Mouse (Mus musculus): Measurements from ENCODE around the gene Ryr3. TPM values are rescaled to one million over a fixed set of nuclear protein-coding genes. Genes with fewer than 3 reads are reported as not detected.
A peak's percentile ranks its signal among the peaks of the same experiment; 100 is the strongest.

Ryr3 gene
- total RNA-seq, 2 experiments from 2014 or later = 2.1 to 3.5 TPM

DNA sequence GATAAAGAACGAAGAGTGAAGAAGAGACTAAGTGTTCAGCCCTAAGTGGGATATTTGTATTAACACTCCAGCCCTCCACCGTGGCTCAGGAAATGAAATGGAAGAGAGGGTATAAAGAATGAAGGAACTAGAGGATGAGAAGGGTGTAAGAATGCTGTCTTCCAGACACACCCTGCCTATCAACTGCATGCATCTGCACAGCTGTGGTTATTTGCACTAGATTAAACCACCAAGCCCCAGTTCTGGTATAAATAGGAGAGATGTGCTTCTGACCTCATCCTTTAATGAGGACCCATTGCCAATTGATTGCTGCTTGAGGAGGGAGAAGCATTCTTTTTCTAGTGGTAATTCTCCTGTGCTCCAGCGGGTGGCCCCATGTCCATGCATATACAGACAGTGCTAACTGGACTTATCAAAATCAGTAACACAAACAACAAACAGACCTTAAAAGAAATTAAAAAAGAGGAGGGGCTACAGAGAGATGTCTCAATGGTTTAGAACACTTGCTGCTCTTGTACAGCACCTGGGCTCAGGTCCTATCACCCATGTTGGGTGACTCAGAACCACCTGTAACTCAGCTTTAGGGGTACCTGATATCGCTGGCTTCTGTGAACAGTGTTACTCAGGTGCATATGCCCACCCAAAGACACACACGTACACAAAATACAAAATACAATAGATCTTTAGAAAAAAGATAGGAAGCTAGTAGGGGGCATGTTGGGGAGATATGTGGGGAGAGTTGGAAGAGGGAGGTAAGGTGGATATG, 404.1 kb downstream of the Ryr3 start:
- DNase-seq = no peak
- intact Hi-C loops (cut with DNase I) = no loop called here

DNA sequence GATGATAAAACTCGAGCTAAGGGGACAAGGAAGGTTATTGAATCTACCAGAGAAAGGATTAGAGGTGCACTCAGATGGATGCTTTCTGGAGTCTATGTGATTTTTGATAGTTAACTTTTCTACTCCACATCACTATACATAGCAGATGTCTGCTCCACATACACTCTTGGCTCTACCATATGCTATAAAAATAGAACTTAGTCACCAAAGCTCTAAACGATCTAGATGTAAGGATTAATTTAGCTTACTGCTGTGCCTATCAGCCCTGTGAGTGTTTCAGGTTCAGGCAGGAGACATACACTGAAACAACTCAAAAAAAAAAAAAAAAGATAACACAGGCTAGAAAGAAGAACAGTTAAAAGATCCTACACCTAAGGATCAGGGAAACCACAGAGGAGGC, 410.9 kb downstream of the Ryr3 start:
- DNase-seq = no peak
- intact Hi-C loops (cut with DNase I) = no loop called here

DNA sequence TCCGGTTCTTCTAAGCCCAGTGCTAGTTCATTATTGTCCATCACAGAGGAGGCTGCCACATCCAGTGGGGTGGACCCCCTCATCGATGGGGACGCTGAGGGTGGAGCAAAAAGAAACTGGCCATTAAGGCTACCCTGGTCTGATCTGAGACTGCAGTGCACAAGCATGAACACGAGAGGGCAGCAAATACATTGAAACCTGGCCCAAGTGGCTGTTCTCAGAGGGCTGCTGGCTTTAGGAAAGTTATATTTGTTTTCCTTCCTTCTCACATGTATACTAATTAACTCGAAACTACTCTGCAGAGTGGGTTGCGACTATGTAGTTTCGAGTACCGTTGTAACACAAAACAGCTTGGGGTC, 416.9 kb downstream of the Ryr3 start:
- peak; percentile 55 to 77 for DNase-seq
- intact Hi-C loops (cut with DNase I) = loop anchor here (2.0 to 5.0 kb wide), 3 partner anchors 435 to 632 kb away; no protein-coding TSS in a partner anchor

DNA sequence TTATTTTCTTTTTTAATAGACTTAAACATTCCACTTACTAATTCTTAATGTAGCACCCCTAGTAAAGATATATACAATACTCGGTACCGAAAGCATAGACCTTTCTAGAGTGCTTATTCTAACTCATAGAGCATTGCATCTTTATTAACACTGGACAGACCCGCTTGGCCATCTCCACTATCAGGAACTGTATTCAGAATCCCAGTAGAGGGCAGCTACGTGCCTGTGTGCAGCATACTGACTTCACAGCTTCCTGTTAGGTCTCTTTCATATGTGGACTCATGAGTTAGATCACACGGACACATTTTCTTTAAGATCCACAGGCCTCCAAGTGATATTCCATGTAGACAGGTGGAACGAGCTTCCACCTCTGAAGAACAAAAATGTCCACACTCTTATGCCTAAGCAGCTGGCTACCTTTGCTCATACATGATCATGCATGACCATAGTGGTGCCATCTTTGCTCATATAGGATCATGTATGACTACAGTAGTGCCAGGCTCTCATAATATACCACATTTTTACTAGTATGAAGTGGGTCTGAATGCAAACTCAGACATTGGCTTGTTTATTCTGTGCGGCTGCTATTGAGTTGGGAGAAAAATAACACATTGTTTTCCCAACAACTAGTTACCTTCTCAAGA, 417.4 kb downstream of the Ryr3 start:
- intact Hi-C loops (cut with DNase I) = no loop called here
- DNase-seq = no peak

DNA sequence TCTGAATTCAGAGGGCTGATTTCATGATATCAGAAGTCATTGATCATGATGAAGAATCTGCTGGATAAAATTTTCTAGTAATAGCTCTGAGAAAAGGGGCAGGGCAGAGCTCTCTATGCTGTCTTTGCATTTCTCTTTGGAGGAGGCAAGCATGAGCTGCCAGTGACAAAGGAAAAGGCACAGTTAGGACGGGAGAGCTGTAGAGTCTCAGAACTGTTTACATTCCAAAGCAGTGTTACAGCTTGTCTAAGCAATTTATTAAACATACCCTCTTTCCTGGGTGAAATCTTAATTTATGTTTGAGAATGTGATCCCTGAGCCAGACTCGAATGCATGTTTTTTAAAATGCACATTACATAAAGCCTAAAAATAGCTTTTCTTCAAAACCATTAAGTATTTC, 435.3 kb downstream of the Ryr3 start:
- no peak for DNase-seq
- intact Hi-C loops (cut with DNase I) = no loop called here

DNA sequence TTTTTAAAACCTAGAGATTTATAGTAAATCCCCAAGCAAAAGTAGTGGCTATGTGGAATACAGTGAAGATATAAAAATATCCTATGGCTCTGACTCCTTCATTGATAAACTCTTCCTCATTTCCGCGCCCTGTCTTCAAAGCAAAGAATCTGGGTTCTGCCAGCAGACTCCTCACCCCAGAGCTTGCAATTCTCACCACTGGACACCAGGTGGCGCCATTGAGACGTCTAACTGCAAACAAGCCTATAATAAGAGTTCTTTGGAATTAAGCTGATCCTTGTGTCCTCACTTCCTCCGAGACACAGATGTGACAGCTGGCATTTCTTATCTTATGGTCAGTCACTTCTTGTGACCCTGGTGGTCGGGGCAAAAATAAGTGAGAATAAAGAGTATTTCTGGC, 442.1 kb downstream of the Ryr3 start:
- intact Hi-C loops (cut with DNase I) = loop anchor here (5.0 kb wide), 1 partner anchor 528 kb away; no protein-coding TSS in a partner anchor
- peak; percentile 53 to 77 for DNase-seq

DNA sequence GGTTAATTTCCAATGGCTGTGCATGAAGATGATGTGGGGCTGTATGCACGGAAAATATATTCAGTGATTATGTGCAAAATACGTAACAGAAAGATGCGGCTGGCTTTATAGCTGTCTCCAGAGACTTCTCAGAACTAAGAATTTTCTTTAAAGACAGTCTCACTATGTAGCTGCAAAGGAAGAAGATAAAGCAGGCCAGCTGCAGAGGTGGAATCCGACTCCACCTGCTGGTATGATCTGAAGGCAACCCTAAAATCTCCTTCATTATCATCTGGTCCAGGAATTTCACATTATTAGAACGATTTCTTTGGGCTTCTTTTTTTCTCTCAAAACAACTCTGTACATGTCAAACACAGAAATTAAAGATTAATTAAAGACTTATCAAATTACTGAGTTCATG, 449.2 kb downstream of the Ryr3 start:
- intact Hi-C loops (cut with DNase I) = loop anchor here (1.0 kb wide), 1 partner anchor 229 kb away; no protein-coding TSS in a partner anchor
- peak in 1 of 2 experiments; percentile 32 for DNase-seq

DNA sequence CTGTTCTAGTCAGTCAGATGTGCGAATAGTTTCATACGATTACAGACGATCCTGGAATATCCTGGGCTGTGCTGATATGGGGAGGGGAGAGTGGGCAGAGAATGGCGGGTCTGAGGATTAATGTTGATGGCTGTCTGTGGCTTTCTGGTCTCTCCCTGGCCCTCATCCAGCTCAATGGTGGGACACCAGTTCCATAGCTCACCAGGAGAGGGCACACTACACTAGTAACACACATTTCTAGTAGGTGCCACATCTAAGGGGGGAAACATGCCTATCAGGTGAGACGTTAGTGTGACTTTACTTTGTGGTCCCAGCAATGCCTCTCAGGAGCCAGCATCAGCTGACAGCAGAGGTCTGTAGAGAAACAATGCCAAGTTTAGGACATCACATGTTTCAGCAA, 451.9 kb downstream of the Ryr3 start:
- intact Hi-C loops (cut with DNase I) = no loop called here
- DNase-seq = peak in 1 of 2 experiments; percentile 45

DNA sequence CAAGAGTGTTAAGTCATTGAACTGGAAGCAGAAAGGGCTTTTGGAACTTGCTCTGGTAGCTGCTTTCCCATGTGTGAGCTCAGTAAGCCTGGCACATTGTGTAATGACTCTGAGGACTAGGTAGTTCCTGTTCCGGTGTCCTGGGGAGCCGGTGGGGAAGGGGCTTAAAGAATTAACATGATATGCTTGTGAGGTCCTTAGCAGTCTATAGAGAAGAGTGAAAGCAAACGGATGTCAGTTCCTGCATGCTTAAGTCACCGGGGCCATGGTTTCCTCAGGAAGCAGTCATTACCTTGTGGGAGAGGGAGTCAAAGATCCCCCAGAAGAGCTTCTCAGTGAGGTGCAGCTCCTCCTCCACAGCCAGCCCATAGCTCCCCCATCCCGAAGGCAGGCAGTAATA, 452.6 kb downstream of the Ryr3 start:
- DNase-seq = peak in 1 of 2 experiments; percentile 4
- intact Hi-C loops (cut with DNase I) = no loop called here

DNA sequence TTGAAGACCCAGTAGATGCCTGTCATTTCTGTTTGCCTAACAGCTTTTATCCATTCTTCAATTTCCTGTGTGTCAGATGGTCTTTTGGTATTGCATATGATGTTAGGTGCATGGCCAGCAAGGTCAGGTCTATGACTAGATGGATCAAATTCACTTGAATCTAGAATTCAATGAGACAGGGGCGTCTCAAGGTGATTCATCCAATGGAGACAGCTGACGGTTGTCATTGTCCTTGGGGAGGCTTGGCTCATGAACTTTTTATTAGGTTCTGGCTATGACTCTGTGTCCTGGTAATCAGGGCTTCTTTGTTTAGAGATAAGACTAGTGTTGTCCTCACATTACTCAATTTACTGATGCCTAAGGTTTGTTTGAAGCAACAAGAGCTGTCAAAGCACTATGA, 454.9 kb downstream of the Ryr3 start:
- intact Hi-C loops (cut with DNase I) = no loop called here
- DNase-seq = no peak

DNA sequence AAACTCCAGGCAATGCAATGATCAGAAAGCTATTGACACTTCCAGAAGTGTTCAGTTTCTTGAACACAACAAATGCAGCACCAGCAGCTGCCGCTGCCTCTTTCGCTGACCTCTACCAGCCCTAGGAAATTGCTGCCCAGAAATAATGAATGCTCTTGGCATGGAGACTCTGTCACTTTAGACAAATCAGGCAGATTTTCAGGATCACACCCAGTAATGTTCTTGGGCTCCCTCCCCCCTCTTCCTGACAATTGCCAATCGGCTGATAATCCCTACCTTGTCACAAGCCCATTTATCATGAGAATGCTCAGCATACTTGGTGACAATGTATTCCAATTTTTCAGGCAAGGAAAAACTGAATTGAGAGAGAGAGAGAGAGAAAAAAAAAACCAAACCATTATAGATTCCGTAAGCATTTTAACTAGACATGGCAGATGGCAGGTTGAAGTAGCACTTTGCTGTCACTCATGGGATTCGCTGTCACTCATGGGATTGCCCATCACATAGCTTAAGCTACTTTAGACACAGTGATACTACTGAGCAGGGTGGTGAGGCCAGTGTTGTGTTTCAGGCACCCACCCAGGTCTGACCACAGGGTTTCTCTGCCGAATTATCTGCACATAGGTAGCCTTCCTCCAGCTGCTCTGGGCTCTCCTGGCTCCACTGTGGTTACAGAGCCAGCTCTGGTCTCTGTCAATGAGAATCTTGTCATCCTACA, 455.5 kb downstream of the Ryr3 start:
- intact Hi-C loops (cut with DNase I) = no loop called here
- peak in 1 of 2 experiments; percentile 12 for DNase-seq

DNA sequence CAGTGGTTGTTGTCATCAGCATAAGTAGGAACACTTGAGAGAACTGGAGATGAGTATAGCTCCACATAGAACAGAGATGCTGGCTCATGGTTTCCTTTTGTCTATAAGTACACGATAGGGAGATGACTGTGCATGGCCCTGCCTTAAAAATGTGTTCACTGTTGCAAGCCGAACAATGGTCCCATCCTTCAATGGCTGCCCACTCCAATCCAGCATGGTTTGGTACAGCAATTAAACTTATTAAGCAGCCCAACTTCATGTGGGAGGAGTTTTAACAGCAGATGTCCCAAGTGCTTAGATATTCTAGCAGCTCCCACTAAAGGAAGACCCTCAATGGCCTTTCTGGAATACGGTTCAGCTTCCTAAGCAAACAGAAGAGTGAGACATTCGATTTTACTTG, 456.2 kb downstream of the Ryr3 start:
- DNase-seq = no peak
- intact Hi-C loops (cut with DNase I) = no loop called here

DNA sequence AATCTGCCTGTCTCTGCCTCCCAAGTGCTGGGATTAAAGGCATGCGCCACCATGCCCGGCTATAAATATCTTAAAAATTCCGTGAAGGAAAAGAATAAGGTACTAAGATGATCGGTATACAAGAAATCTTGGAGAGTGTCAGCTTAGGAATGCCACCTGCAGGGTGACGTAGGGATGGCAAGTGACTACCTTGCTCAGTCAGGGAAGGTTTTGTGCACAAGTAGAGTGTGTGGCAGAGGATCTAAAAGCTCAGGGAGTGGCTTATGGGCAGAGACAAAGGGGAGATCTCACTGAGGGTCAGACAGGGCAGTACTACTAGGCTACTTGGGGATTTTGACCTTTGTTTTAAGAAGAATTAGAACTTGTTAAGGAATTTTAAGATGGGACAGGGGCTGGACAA, 457.2 kb downstream of the Ryr3 start:
- peak in 1 of 2 experiments; percentile 10 for DNase-seq
- intact Hi-C loops (cut with DNase I) = no loop called here

DNA sequence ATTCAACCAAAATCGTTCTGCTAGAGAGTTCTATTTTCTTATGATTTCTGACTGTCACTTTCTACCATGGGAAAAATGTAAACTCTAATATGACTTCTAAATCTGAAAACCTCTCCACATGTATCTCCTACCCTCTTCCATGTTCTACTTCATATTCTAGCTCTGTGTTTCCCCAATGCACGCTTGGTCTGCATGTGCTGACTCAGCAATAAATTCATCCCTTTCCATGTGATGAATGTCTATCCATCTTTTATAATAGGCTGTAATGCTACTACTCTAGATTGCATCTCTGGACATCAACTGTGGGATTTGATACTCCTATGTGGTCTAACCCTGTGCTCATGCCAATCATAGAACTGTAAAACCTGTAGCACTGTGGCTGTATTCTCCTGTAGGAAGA, 458.2 kb downstream of the Ryr3 start:
- no peak for DNase-seq
- intact Hi-C loops (cut with DNase I) = no loop called here

DNA sequence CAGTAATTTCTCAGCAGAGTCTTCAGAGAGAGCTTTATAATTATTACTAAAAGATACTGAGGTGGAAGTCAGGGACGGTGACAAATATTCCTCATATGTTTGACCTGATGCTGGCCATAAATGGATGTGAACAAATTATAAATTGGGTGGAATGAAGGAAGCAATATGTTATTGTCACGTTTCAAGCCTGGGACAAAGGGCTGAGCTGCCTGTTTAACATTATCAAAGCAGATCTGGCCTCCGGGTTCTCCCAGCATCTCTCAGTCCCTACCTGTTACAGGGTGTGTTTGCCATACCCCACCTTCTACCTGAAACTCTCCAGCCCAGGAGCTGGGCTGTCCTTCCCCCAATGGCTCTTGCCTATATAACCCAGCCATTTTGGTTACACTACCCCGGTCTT, 463.6 kb downstream of the Ryr3 start:
- intact Hi-C loops (cut with DNase I) = no loop called here
- DNase-seq = no peak

DNA sequence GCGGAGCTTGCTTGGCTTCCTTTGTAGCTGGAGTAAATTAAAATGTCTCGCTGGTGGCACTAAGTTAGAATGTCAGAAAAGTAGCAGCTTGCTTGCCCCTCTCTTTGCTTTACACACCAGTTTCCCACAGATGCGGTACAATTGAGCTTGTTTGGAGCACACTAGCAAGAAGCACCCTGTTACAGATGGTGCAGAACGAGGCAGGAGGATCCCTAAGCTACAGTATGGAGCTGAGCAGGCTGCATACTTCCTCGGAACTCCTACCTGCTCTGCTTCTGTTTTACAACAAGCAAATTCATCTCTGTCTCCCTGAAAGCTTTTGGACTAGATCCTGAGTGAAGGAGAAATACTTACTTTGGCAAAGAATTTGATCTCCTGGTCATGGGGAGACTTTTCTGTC, 465.5 kb downstream of the Ryr3 start:
- intact Hi-C loops (cut with DNase I) = no loop called here
- DNase-seq = no peak

DNA sequence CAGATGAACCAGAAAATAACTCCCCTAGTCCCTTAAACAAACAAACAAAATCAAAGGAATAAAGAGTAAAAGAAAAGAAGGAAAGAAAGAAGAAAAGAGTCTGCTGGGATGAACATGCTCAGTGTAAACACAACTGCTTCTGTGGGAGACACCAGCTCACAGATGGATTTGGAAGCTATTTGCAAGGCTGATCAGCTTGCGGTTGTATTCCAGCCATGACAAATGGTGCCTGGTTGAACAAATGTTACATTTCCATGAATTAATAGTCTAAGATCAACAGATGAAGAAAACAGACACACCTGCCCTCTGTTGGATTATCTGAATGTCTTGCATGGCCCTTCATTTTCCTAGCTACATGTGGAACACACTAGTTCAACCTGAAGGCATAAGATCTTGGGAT, 468.4 kb downstream of the Ryr3 start:
- intact Hi-C loops (cut with DNase I) = no loop called here
- DNase-seq = no peak

DNA sequence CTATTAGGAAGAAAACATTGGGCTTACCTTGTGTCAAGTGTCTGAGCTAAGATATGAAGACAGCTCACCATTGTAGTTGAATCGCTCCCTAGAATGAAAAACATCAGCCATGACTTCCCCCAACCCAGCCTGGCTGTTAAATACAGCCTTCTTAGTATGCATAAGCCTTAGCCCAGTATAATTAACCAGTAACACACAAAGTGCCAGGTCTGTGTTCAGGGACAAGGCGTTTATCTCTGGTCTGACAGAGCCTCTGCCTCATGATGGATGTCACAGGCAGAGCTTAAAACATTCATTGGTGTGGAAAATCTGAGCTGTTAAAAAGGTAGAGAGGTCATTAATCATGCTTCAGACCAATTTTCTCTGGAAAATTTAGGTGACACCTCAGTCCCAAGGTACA, 484.0 kb downstream of the Ryr3 start:
- DNase-seq = no peak
- intact Hi-C loops (cut with DNase I) = no loop called here

DNA sequence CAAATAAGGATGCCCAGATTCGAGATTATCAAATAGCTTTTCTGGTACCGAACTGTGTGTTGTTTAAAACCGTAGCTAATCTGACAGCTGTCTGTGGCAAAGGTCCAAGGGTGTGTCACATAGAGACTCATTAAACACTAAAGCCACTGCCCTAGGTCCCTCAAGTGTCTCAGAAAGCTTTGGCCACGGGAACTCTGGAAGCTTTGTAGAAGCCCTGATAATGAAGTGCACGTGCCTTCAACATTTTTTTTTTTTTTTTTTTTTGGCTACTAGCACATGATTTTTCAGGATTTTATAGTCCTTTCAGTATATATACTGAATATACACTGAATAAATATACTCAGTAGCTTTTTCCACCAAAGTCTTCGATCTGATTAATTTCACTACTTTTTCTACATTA, 489.1 kb downstream of the Ryr3 start:
- no peak for DNase-seq
- intact Hi-C loops (cut with DNase I) = no loop called here

DNA sequence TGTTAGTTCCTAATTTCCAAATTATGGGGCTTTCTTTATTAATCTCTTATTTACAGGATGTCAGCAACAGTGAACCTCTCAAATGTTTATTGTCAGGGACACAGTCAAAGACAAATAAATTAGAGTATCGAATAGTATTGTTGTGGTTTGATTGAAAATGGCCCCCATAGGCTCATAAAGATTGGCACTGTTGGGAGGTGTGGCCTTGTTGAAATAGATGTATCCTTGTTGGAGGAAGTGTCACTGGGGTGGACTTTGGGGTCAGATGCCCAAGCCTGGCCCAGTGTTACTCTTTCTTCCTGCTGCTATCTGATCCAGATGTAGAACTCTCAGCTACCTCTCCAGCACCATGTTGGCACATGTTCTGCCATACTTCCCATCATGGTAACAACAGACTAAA, 495.7 kb downstream of the Ryr3 start:
- intact Hi-C loops (cut with DNase I) = no loop called here
- DNase-seq = no peak

DNA sequence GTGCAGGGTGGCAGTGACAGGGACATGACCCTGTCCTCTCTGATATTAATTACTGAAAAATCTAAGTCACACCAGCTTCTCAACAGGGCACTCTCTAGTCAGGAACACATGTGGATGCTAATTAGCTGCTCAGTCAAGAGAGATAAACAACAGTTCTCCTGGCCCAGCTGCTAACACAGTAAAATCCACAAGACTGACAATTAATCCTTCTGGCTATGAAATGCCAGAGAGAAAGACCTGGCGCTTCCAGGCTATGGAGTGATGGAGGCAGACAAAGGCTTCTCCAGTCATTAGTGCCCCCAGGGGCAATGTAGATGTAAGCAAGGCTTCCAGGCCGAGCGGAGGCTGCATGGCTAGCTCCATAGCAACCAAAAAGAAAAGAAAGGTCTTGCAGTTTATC, 496.2 kb downstream of the Ryr3 start:
- intact Hi-C loops (cut with DNase I) = no loop called here
- no peak for DNase-seq

DNA sequence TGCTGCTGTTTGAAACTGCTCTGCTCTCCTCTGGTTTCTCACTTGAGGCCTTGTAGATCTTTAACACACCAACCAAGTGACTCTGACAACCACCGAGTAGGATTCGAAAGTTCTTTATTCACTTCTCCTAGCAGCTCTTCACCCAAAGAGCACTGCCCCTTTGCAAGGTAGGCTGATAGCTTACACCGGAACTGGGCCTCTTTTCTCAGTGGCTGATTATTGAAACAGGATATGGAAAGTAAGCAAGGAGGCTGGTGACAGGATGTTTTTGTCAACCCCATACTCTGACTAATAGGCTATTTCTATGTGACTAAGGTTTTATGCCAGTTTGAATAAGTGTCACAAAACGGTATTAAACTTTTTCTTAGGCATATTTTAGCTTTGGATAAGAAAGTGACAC, 502.2 kb downstream of the Ryr3 start:
- no peak for DNase-seq
- intact Hi-C loops (cut with DNase I) = no loop called here
